Mouse (Mus musculus) megakaryocyte, embryonic 14.5 days (primary cell): ENCODE results near the gene Sin3b.

ENCODE experiments used
- FLI1 ChIP-seq: IDR thresholded peaks from 2 replicates; pipeline ENCODE4 v1.6.1; 2012; ENCODE audit warnings: low read length, inconsistent platforms, mixed read lengths
- GATA1 ChIP-seq: IDR thresholded peaks from 3 replicates; pipeline ENCODE4 v1.6.1; 2012; ENCODE audit warnings: mixed read lengths, low read length, inconsistent platforms, borderline replicate concordance

DNA sequence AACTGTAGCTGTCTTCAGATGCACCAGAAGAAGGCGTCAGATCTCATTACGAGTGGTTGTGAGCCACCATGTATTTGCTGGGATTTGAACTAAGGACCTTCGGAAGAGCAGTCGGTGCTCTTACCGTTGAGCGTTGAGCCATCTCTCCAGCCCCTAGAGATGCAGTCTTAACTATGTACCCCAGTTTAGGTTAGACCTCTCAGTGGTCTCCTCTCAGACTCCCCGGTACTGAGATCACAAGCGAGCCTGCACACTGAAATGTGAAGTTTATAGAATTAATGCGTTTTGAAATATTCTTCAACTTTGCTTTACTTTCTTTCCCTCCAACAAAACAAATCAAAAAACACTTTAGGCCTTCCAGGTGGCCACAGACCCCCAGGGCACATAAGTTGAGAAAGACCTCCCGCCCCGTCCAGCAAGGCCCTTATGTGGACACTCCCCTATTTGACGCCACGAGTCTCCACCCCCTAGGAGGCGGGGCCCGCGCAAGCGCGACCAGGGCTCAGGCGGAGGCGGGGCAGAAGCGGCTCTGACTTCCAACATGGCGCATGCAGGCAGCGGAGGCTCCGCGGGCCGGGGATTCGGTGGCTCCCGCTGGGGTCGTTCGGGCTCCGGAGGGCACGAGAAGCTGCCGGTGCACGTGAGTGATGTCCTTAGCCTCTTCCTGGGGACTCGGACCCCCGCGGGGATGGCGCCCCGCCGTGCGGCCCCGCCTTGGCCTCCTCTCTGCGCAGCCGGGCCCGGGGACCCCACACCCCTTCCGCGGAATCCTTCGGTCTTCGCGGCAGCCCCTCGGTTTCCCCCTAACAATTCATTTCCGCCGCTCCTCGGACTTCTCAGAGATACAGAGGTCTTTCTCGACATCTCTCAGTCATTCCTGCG lies at the start of gene Sin3b:
- TF ChIP-seq GATA1 (no peak), FLI1 (no peak)
